Mouse (Mus musculus) cortical plate, adult 2 months (tissue): ENCODE data around the gene Cyth1.

ENCODE experiments used
- CTCF ChIP-seq: fragments of 200-500 bp; IDR thresholded peaks from 2 replicates; pipeline ENCODE4 v1.5.1; 2011; ENCODE audit warnings: mild to moderate bottlenecking, control low read depth, low read length; ENCODE audit not compliant: insufficient read depth; ENCODE audit errors: extremely low read depth
- POLR2A ChIP-seq: fragments of 200-500 bp; IDR thresholded peaks from 2 replicates; pipeline ENCODE4 v1.6.1; 2011; ENCODE audit warnings: mild to moderate bottlenecking, low read length, control low read depth; ENCODE audit not compliant: insufficient read depth; ENCODE audit errors: extremely low read depth

- TF ChIP-seq CTCF (no peak), POLR2A (peak; percentile 99)
Measured at GRCm38 (mm10) chr11:118289999-118290889, 41.9 kb upstream of the Cyth1 start, which contains the start of gene Usp36.
